Mouse (Mus musculus): ENCODE results near the gene C1qtnf9.

DNA sequence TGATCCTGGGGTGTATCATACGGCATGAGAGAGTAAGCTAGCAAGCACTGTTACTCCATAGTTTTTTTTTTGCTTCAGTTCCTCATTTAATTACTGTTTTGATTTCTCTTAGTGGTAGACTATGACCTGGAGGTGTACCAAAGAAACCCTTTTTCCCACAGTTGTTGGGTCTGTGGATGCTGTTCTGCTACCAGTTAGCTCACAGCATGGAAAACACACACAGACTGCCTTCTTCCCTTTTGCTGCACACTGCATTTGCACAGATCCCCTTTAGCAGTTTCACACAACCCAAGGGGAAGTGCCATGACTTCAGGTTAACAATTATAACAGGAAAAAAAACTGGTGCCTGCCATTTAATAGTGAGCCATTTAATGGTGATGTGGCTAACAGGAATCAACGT, 62.2 kb downstream of the C1qtnf9 start:
- TF ChIP-seq CTCF (IDR thresholded peaks at IDR 0.05; ENCODE audit: control insufficient read depth, insufficient read depth, insufficient read length) (no peak), MAX (IDR thresholded peaks at IDR 0.05) (no peak)

All from C2C12 (cell line).